ENCODE assay signal across 23 mouse cellular contexts in genomic region chr4:115278215-115278982, GRCm38 (mm10). TPM values are rescaled to one million over a fixed set of nuclear protein-coding genes. Genes with fewer than 3 reads are reported as not detected.
DNase-seq lines count a peak whose midpoint lies in the region; ATAC-seq and TF ChIP-seq lines count a peak whose summit lies in the region.
"Not testable (repeated sequence)": the region's sequence is repeated elsewhere in the genome, so short reads cannot be mapped to it uniquely, and the experiment has no call there.
"Had no signal": no experiment of that assay in that cellular context is flagged by ENCODE, and none has a peak within 500 bp of the region (broad histone marks: within the 10 kb centered on the region; RNA-seq: fewer than 3 reads in every experiment).

No protein-coding gene starts in this region.

- ATAC-seq in intestine, embryonic 14.5 days (replicated peaks; ENCODE audit: low FRiP score, low TSS enrichment, low read depth) = peak; percentile 76; the same call in 1 of the 2 replicates
- peak; percentile 91 for ATAC-seq in intestine, postnatal 0 days
- ATAC-seq in liver, embryonic 16.5 days (ENCODE audit: low read depth) = peak; percentile 41; the same call in 1 of the 2 replicates

- H3K9me3 ChIP-seq in intestine, embryonic 14.5 days (ENCODE audit: control insufficient read depth, low read length); intestine, postnatal 0 days (ENCODE audit: control insufficient read depth); liver, embryonic 16.5 days (replicated peaks; ENCODE audit: control insufficient read depth, low read length): not testable (repeated sequence)

- TF ChIP-seq CTCF in intestine, postnatal 0 days (IDR thresholded peaks at IDR 0.05; ENCODE audit: low read depth); kidney, adult 2 months (conservative IDR thresholded peaks at IDR 0.05; ENCODE audit: insufficient read depth, insufficient read length, low read depth, low read length): not testable (repeated sequence)

- not testable (repeated sequence) for H3K9ac ChIP-seq in intestine, embryonic 14.5 days (ENCODE audit: low read length); intestine, postnatal 0 days (ENCODE audit: low read depth, low read length); liver, embryonic 16.5 days (ENCODE audit: low read depth, low read length)

- not testable (repeated sequence) for H3K27ac ChIP-seq in intestine, embryonic 14.5 days (ENCODE audit: low read depth); intestine, postnatal 0 days (ENCODE audit: low read depth, low read length); kidney, adult 2 months (ENCODE audit: insufficient read depth, low read depth, low read length); liver, embryonic 16.5 days (ENCODE audit: low read length)

- H3K27me3 ChIP-seq in intestine, embryonic 14.5 days (replicated peaks; ENCODE audit: control insufficient read depth, insufficient read depth, low read length); intestine, postnatal 0 days (replicated peaks; ENCODE audit: control insufficient read depth, insufficient read depth, low read length); kidney, adult 2 months (replicated peaks; ENCODE audit: control insufficient read depth, insufficient read depth, low read length); liver, embryonic 16.5 days (ENCODE audit: control insufficient read depth, insufficient read depth, low read depth, low read length): not testable (repeated sequence)

- not testable (repeated sequence) for TF ChIP-seq POLR2A in kidney, adult 2 months (IDR thresholded peaks at IDR 0.05; ENCODE audit: low read depth, low read length)

- 81% methylated on average over 2 of the region's 3 CpGs for WGBS in intestine, embryonic 14.5 days
- whole genome bisulfite sequencing in intestine, postnatal 0 days = 48% methylated on average over 2 of the region's 3 CpGs
- WGBS in kidney, adult 2 months = 22% methylated on average over 2 of the region's 3 CpGs
- 71% methylated on average over 2 of the region's 3 CpGs for WGBS in liver, embryonic 16.5 days (ENCODE audit: insufficient replicate concordance)

- not testable (repeated sequence) for H3K4me2 ChIP-seq in intestine, embryonic 14.5 days (ENCODE audit: low read length); intestine, postnatal 0 days (replicated peaks; ENCODE audit: low read depth); liver, embryonic 16.5 days (ENCODE audit: low read depth, low read length)

- H3K4me3 ChIP-seq in intestine, embryonic 14.5 days (ENCODE audit: low read depth, low read length); intestine, postnatal 0 days (ENCODE audit: low read depth, low read length); kidney, adult 2 months (ENCODE audit: insufficient read depth, low read depth, low read length); liver, embryonic 16.5 days (ENCODE audit: low read depth, low read length): not testable (repeated sequence)

- H3K4me1 ChIP-seq in intestine, embryonic 14.5 days (replicated peaks; ENCODE audit: control insufficient read depth, insufficient read depth, low read length); intestine, postnatal 0 days (replicated peaks; ENCODE audit: control insufficient read depth, insufficient read depth, low read length); kidney, adult 2 months (ENCODE audit: control insufficient read depth, insufficient read depth, low read length); liver, embryonic 16.5 days (ENCODE audit: control insufficient read depth, low read depth, low read length): not testable (repeated sequence)

- not testable (repeated sequence) for DNase-seq in intestine, embryonic 14.5 days (ENCODE audit: low spot score)
- peak; percentile 61 for DNase-seq in kidney, adult 2 months
- DNase-seq in kidney, postnatal 14 days = peak; percentile 2

- H3K36me3 ChIP-seq in intestine, embryonic 14.5 days (ENCODE audit: control insufficient read depth, insufficient read depth, low read length); intestine, postnatal 0 days (ENCODE audit: control insufficient read depth, insufficient read depth); kidney, adult 2 months (ENCODE audit: control insufficient read depth, insufficient read depth, low read length); liver, embryonic 16.5 days (ENCODE audit: control insufficient read depth, insufficient read depth): not testable (repeated sequence)

RNA-seq across cellular contexts. Expression of gene Cyp4a12a, which starts 20.4 kb away (rescaled TPM):
- not detected in 2 replicates for polyA plus RNA-seq in intestine, embryonic 14.5 days (2014; fragmentation: Nextera tagmentation; extraction: Ambion mirVana)
- polyA plus RNA-seq in intestine, postnatal 0 days (2015; fragmentation: Nextera tagmentation; extraction: Ambion mirVana) = 0.52 and 0.58 TPM in 2 replicates
- 6.4 and 7.6 TPM in 2 replicates for polyA plus RNA-seq in kidney, adult 2 months (2012; rRNA removed)
- 0.04 TPM in 1 of 2 replicates, not detected in the other for polyA plus RNA-seq in liver, embryonic 16.5 days (2015; fragmentation: Nextera tagmentation; extraction: Ambion mirVana)
- polyA plus RNA-seq: activated CD4-positive, CD25-positive, alpha-beta regulatory T cell, adult 4 months; brain, embryonic 14.5 days; C2C12; CD4-positive, CD25-positive, alpha-beta regulatory T cell, adult 4 months; cortical plate, adult 2 months; embryonic facial prominence, embryonic 10.5 days; erythroblast, embryonic 14.5 days; forebrain, embryonic 12.5 days; forebrain, embryonic 15.5 days; heart, adult 2 months; heart, embryonic 10.5 days; heart, embryonic 13.5 days; heart, embryonic 16.5 days; hindbrain, embryonic 11.5 days; hindbrain, embryonic 14.5 days; hindbrain, postnatal 0 days had no signal

RNA-seq across cellular contexts. Expression of gene Cyp4a29, which starts 36.5 kb away (rescaled TPM):
- polyA plus RNA-seq in intestine, embryonic 14.5 days (2014; fragmentation: Nextera tagmentation; extraction: Ambion mirVana) = not detected in 2 replicates
- not detected in 2 replicates for polyA plus RNA-seq in intestine, postnatal 0 days (2015; fragmentation: Nextera tagmentation; extraction: Ambion mirVana)
- polyA plus RNA-seq in kidney, adult 2 months (2012; rRNA removed) = not detected in 2 replicates
- not detected in 2 replicates for polyA plus RNA-seq in liver, embryonic 16.5 days (2015; fragmentation: Nextera tagmentation; extraction: Ambion mirVana)
- polyA plus RNA-seq: activated CD4-positive, CD25-positive, alpha-beta regulatory T cell, adult 4 months; brain, embryonic 14.5 days; C2C12; CD4-positive, CD25-positive, alpha-beta regulatory T cell, adult 4 months; cortical plate, adult 2 months; embryonic facial prominence, embryonic 10.5 days; embryonic facial prominence, embryonic 13.5 days; erythroblast, embryonic 14.5 days; forebrain, embryonic 12.5 days; forebrain, embryonic 15.5 days; gonadal fat pad, adult 2 months; heart, adult 2 months; heart, embryonic 10.5 days; heart, embryonic 13.5 days; heart, embryonic 16.5 days; hindbrain, embryonic 11.5 days; hindbrain, embryonic 14.5 days; hindbrain, postnatal 0 days had no signal

Comparison
In these comparisons a context has a peak if more than half of its experiments do, and no peak if none do; other contexts are left out.
1. ATAC-seq: peak in every context shown above with its lines; median percentile 91 in intestine, postnatal 0 days; 76 in intestine, embryonic 14.5 days; 41 in liver, embryonic 16.5 days.